Mouse (Mus musculus) lung, postnatal 0 days (tissue): Measurements from ENCODE around the gene Rgs6.

ENCODE experiments used
- CTCF ChIP-seq: IDR thresholded peaks from 2 replicates; pipeline ENCODE4 v1.5.1; 2016; ENCODE audit warnings: antibody characterized with exemption, mild to moderate bottlenecking
- EP300 ChIP-seq: IDR thresholded peaks from 2 replicates; pipeline ENCODE4 v1.6.1; 2016; ENCODE audit warnings: antibody characterized with exemption, mild to moderate bottlenecking, control low read depth

DNA sequence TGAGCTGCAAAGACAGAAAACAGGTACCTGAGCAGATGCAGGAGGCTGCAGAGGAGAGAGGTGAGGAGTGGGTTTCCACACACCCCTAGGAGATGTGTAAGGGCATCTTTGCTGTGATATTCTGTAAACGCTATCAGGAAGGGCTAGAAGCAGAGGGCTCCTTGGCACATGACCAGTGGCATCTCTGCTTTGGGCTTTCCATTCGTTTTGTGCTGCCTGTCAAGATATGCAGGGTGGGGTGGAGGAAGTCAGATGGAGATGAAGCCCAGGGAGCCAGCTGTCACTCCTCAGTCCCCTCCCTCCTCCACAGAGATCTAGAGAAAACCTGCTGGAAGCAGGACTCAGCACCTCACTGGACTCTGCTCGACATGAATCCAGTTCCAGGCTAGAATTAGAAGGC lies 555.0 kb downstream of the Rgs6 start:
- TF ChIP-seq CTCF (no peak), EP300 (no peak)
